Mouse (Mus musculus): ENCODE data around the gene Calml4. TPM values are rescaled to one million over a fixed set of nuclear protein-coding genes. Genes with fewer than 3 reads are reported as not detected.

Gene Calml4
- total RNA-seq, 1 experiment from 2014 or later = 6.6 TPM

Other genes with a start within 250 kb of the Calml4 start
- gene Itga11, start 180.3 kb upstream of the Calml4 start, total RNA-seq (2017) = not detected in 2 replicates
- 54.5 and 61.0 TPM in 2 replicates for gene Fem1b, start 46.1 kb upstream of the Calml4 start, total RNA-seq (2017)
- 19.9 and 24.9 TPM in 2 replicates for gene Cln6, start 19.3 kb upstream of the Calml4 start, total RNA-seq (2017)
- 34.7 and 52.1 TPM in 2 replicates for gene Pias1, start 129.8 kb downstream of the Calml4 start, total RNA-seq (2017)

All from hematopoietic stem cell, adult 5-6 weeks (primary cell).